Mouse (Mus musculus) testis, postnatal 10 days (tissue): ENCODE measurements at regions not wholly inside any gene's neighbourhood (a gene's known extent, or its start where the extent isn't known, plus 50 kb on each side); places are given as distances from the start of the nearest gene placed in this dataset.
"Not testable (repeated sequence)": the region's sequence is repeated elsewhere in the genome, so short reads cannot be mapped to it uniquely, and the experiment has no call there.

ENCODE experiments used
- DNase-seq: peaks from one replicate; pipeline ENCODE4 v3.0.0; 2021; ENCODE audit warnings: low spot score

- no peak for DNase-seq
Measured at GRCm38 (mm10) chr5:77809844-77810243, 402.0 kb upstream of the Igfbp7 start.

DNA sequence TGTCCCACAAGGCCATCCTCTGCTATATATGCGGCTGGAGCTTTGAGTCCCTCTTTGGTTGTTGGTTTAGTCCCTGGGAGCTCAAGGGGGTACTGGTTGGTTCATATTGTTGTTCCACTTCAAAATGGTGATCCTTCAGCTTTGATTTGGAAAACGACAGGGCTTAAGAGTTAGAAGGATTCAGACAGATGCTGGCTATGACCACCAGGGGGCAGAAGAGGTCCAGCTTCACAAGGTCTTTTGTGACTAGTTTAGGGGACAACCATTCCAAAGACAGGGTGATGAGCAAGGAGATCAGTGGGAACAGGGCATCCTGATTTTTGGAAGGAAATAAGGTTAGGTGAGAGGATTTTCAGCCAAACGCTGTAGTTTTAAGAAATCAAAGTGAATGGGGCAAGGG is 399.9 kb upstream of the Igfbp7 start:
- peak; percentile 79 for DNase-seq

- DNase-seq, result no peak
Measured at GRCm38 (mm10) chr5:77806334-77807157, 398.7 kb upstream of the Igfbp7 start.

DNA sequence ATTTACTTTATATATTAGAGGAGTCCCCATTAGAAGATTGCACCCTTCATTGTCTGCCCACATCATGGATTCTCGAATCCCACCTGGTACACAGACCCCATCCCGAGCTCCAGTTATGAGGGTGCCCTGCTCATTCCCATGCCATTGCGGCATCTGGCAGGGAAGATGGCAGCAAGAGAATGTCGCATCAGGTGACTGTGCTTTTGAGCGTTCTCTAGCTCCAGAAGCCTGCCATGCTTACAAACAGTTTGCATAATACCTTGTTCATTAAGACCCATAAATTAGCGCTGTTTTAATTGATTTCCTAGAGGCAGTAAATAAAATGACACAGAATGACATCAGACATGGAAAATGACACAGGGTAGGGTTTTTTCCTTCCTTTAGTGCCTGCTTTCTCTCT is 398.0 kb upstream of the Igfbp7 start:
- no peak for DNase-seq

DNA sequence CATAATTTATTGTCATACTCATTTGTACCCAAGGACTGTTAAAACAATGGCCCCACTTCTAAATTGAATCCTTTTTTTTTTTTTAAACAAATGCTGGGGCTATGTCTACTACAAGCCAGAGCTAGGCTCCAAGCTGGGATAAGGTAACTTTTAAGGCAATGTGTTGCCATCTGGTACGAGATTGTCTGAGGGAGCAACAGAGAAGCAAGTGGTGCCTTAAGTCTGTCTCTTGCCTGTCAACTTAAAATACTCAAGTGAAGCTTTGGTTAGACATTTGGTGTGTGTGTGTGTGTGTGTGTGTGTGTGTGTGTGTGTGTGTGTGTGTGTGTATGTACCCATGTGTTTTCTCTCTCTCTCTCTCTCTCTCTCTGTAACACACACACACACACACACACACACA is 397.5 kb upstream of the Igfbp7 start:
- no peak for DNase-seq

DNA sequence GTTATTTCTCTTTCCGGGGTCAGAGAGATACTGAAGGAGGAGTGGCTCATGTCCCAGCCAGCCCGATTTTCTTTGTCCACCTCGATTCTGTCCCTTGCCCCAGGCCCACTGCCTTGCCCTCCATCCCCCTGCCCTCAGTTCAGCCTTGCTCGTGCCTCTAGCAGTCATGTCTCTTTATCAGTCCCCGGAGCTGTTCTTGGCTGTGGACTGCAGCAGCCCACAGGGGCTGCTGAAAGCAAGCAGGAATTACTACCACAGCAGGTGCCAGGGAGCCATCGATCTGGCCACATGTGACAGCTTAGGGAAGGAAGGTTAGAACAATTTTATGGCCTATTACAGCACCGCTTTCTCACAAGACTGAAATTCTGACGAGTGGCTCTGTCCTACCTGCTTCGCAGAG is 396.3 kb upstream of the Igfbp7 start:
- DNase-seq, result no peak

DNA sequence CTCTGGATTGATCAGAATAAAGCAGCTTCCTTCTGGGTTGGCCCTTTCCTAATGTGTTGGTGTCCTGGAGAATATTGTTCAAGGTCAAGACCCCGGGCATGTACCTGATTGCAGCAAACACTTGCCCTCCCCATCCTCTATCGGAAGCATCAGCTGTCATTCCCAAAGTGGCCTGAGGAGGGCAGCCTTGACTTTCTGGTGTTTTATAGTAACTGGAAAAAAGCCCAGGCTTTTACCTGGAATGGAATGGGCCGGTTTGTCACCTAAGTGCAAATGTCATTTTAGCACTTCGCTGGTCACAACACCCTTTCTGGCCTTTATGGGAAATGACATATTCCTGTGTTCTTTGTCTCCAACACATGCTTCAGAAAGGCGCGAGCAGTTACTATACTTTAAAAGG is 395.7 kb upstream of the Igfbp7 start:
- DNase-seq, result peak; percentile 78

- DNase-seq, result no peak
Measured at GRCm38 (mm10) chr5:77796960-77797359, 389.1 kb upstream of the Igfbp7 start.

DNA sequence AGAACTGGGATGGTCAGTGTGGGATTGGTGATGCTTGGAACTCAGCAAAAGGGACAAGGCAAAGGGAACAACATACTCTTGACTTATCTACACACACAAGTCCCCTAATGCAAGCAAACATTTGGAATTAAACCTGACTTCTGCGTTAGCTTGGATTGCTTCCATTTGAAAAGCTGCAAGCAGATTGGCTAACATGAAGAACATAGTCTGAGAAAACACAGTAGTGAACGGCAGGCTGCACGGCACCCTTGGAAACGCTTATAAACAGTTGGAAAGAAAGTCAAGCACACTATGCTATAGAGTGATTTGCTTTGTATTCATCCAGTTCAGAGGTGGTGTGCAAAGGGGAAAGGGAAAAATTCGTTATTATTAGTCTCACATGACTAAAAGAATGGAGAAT is 387.9 kb upstream of the Igfbp7 start:
- DNase-seq, result no peak

GRCm38 (mm10) chr5:77783953-77784352 is 376.1 kb upstream of the Igfbp7 start:
- no peak for DNase-seq

DNA sequence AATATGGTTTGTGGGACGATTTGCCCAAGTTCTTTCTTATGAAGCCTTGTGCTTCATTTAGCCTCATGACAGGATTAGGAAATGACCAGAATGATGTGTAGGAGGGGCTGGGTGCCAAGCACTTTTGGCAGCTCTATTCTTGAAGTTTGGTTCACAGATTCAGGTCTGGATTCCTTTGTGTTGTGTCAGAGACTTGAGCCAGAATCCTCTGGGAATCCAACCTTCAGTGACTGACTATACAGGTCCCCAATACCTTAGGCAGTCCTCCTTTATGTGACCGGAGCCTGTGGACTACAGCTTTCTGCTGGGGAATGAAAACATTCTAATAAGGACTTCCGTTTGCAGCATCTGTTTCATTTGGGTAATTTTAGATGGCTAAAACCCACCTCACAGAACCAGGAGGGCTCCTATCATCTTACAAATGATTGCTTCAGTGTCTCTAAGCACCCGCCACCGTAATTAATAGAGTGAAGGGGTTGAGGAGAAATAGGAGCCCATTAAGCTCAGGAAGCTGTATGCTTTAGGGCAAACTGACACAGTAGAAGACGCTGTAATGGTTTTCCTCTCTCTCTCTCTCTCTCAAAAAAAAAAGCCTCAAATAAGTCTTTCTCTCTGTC is 354.7 kb upstream of the Igfbp7 start:
- no peak for DNase-seq

- DNase-seq, result no peak
Measured at GRCm38 (mm10) chr5:77762013-77762412, 354.2 kb upstream of the Igfbp7 start.

GRCm38 (mm10) chr5:77748933-77749332 is 341.1 kb upstream of the Igfbp7 start:
- no peak for DNase-seq

GRCm38 (mm10) chr5:77746604-77747003 is 338.8 kb upstream of the Igfbp7 start:
- DNase-seq, result no peak

GRCm38 (mm10) chr5:77743467-77743866 is 335.6 kb upstream of the Igfbp7 start:
- no peak for DNase-seq

DNA sequence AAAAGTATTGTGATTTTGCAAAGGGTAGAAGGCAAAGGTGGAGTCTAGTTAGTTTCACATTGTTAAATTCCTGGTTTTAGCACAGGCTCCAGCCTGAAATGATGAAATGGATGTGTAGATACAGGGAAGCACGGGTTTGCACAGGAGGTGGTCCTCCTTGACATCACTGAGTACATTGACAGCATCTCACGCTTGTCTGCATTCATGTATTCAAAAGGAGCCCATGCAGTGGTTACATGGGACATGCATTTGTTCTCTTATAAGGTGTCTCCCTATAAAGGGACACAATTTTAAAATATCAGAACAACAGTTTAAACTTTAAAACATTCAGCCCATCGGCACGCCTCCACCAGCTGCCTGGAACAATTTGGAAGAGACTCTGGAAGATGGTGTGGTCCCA is 322.4 kb upstream of the Igfbp7 start:
- DNase-seq, result not testable (repeated sequence)

DNA sequence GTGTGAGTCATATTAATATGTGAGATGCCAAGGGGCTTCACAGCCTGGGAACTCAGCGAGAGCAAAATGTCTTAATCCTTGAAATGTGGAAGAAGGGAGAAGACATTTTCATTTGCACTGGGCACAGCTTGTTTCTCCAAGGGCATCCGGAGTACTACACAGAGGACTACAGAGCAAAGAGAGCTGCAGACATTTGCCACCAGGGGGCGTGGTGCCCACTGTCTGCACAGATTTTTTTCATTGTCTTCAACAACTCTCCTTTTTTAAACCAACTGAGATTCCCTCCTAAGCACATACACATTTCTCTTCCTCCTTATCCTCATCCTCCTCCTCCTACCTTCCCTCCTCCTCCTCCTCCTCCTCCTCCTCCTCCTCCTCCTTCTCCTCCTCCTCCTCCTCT is 273.8 kb upstream of the Igfbp7 start:
- DNase-seq, result peak; percentile 46

- no peak for DNase-seq
Measured at GRCm38 (mm10) chr5:77672073-77672924, 264.5 kb upstream of the Igfbp7 start.

GRCm38 (mm10) chr5:77663096-77663495 is 255.3 kb upstream of the Igfbp7 start:
- DNase-seq, result no peak

- no peak for DNase-seq
Measured at GRCm38 (mm10) chr5:77659016-77659415, 251.2 kb upstream of the Igfbp7 start.

- DNase-seq, result no peak
Measured at GRCm38 (mm10) chr5:77644651-77645050, 236.8 kb upstream of the Igfbp7 start.

- no peak for DNase-seq
Measured at GRCm38 (mm10) chr5:77620402-77620801, 212.6 kb upstream of the Igfbp7 start.

DNA sequence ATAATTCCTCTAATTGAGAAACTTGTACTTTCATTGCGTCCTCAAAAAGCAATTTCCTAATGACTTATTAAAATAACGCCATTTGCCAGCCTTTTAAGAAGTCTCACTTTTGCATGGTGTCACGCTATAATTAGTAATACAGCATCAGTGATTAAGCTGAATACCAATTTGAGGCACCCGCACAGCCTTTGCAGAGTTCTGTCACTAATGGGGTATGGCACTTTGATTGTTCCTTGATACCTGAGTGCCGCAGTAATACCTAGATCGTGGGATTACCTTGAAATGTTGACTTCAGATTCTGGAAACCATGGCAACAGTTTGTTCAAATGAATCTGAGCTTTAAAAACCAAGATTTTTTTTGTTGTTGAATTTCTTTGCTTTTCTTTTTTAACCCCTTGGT is 202.7 kb upstream of the Igfbp7 start:
- DNase-seq, result no peak
